Comparison of ENCODE assay signal across 33 mouse cellular contexts in the genomic region with DNA sequence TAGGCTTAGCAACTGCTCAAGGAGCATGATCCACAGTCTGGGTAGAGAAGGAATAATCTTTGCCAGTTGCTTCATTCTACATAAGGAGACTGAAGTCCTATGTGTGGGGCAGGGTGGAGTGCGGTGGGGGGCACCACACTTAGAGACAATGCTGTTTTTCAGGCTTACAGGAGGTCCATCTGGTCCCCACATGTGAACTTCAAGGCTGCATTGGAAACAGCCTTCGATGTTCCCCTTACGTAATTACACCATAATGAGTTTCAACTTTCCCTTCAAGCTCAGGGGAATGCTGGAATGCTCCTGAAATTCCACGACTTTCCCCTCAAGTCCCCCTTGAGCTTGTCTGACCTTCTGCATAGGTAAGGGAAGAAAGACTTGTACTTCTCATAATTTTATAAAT. TPM values are rescaled to one million over a fixed set of nuclear protein-coding genes. Genes with fewer than 3 reads are reported as not detected.
DNase-seq lines count a peak whose midpoint lies in the region; ATAC-seq lines count a peak whose summit lies in the region.
"Had no signal": no experiment of that assay in that cellular context is flagged by ENCODE, and none has a peak within 500 bp of the region (broad histone marks: within the 10 kb centered on the region; RNA-seq: fewer than 3 reads in every experiment).

No protein-coding gene starts in this region.

- no peak for ATAC-seq in hindbrain, embryonic 12.5 days (ENCODE audit: low FRiP score)
- peak; percentile 87 for ATAC-seq in embryonic facial prominence, embryonic 11.5 days (replicated peaks; ENCODE audit: insufficient number of reproducible peaks, low FRiP score, low TSS enrichment, low read depth)
- no peak for ATAC-seq in limb, embryonic 15.5 days (ENCODE audit: insufficient number of reproducible peaks, low FRiP score, low TSS enrichment, low read depth)
- ATAC-seq in forebrain, embryonic 16.5 days = no peak
- no peak for ATAC-seq in monocyte, adult 5-6 weeks (replicated peaks; ENCODE audit: insufficient number of reproducible peaks, low FRiP score, low TSS enrichment, poor library complexity, severe bottlenecking)
- ATAC-seq: forebrain, embryonic 13.5 days had no signal

- no peak overlapping the region for H3K9ac ChIP-seq in hindbrain, embryonic 12.5 days
- no peak overlapping the region for H3K9ac ChIP-seq in embryonic facial prominence, embryonic 11.5 days (replicated peaks; ENCODE audit: low read length)
- no peak overlapping the region for H3K9ac ChIP-seq in limb, embryonic 15.5 days
- H3K9ac ChIP-seq in forebrain, embryonic 16.5 days (replicated peaks; ENCODE audit: low read depth, low read length) = no peak overlapping the region
- H3K9ac ChIP-seq: forebrain, embryonic 13.5 days; heart, embryonic 12.5 days; hindbrain, embryonic 14.5 days; liver, embryonic 14.5 days; lung, embryonic 14.5 days had no signal

- no peaks in the 10 kb centered on the region for H3K36me3 ChIP-seq in hindbrain, embryonic 10.5 days
- no peaks in the 10 kb centered on the region for H3K36me3 ChIP-seq in hindbrain, embryonic 12.5 days
- H3K36me3 ChIP-seq in embryonic facial prominence, embryonic 11.5 days (replicated peaks; ENCODE audit: control insufficient read depth, insufficient read depth, low read depth, low read length) = no peaks in the 10 kb centered on the region
- no peaks in the 10 kb centered on the region for H3K36me3 ChIP-seq in limb, embryonic 15.5 days
- H3K36me3 ChIP-seq in forebrain, embryonic 16.5 days (ENCODE audit: control insufficient read depth, insufficient read depth) = no peaks in the 10 kb centered on the region
- H3K36me3 ChIP-seq: heart, embryonic 12.5 days had no signal

- no peak overlapping the region; the same call in 1 of the 2 replicates for H3K27ac ChIP-seq in hindbrain, embryonic 10.5 days
- no peak overlapping the region for H3K27ac ChIP-seq in hindbrain, embryonic 12.5 days
- H3K27ac ChIP-seq in embryonic facial prominence, embryonic 11.5 days (replicated peaks; ENCODE audit: low read depth, low read length) = peak overlapping the region; percentile 43; the same call in 1 of the 2 replicates
- H3K27ac ChIP-seq in limb, embryonic 15.5 days = peak overlapping the region; percentile 54
- H3K27ac ChIP-seq in forebrain, embryonic 16.5 days (ENCODE audit: low read length) = no peak overlapping the region
- H3K27ac ChIP-seq: forebrain, embryonic 13.5 days; hindbrain, embryonic 14.5 days; liver, embryonic 14.5 days; stomach, postnatal 0 days had no signal

- no peaks in the 10 kb centered on the region for H3K9me3 ChIP-seq in hindbrain, embryonic 10.5 days
- H3K9me3 ChIP-seq in hindbrain, embryonic 12.5 days (replicated peaks) = no peaks in the 10 kb centered on the region
- no peaks in the 10 kb centered on the region for H3K9me3 ChIP-seq in embryonic facial prominence, embryonic 11.5 days (replicated peaks; ENCODE audit: control insufficient read depth, low read length)
- no peaks in the 10 kb centered on the region for H3K9me3 ChIP-seq in limb, embryonic 15.5 days
- H3K9me3 ChIP-seq in forebrain, embryonic 16.5 days (ENCODE audit: control insufficient read depth, low read length) = no peaks in the 10 kb centered on the region
- H3K9me3 ChIP-seq: forebrain, embryonic 13.5 days; heart, embryonic 12.5 days had no signal

- no peak overlapping the region for H3K4me2 ChIP-seq in hindbrain, embryonic 12.5 days (replicated peaks)
- no peak overlapping the region for H3K4me2 ChIP-seq in embryonic facial prominence, embryonic 11.5 days (ENCODE audit: low read depth, low read length)
- no peak overlapping the region for H3K4me2 ChIP-seq in limb, embryonic 15.5 days
- no peak overlapping the region for H3K4me2 ChIP-seq in forebrain, embryonic 16.5 days (ENCODE audit: low read length)
- H3K4me2 ChIP-seq: forebrain, embryonic 13.5 days; heart, embryonic 12.5 days; hindbrain, embryonic 14.5 days; lung, embryonic 14.5 days had no signal

- WGBS in hindbrain, embryonic 10.5 days = 62% methylated on average over 4 of the region's 4 CpGs
- WGBS in hindbrain, embryonic 12.5 days = 64% methylated on average over 4 of the region's 4 CpGs
- 22% methylated on average over 4 of the region's 4 CpGs for WGBS in embryonic facial prominence, embryonic 11.5 days
- whole genome bisulfite sequencing in limb, embryonic 15.5 days = 21% methylated on average over 4 of the region's 4 CpGs
- 74% methylated on average over 4 of the region's 4 CpGs for WGBS in forebrain, embryonic 16.5 days

- H3K4me3 ChIP-seq in hindbrain, embryonic 10.5 days = no peak overlapping the region
- no peak overlapping the region for H3K4me3 ChIP-seq in hindbrain, embryonic 12.5 days
- no peak overlapping the region for H3K4me3 ChIP-seq in embryonic facial prominence, embryonic 11.5 days (ENCODE audit: low read depth, low read length)
- H3K4me3 ChIP-seq in limb, embryonic 15.5 days = no peak overlapping the region
- H3K4me3 ChIP-seq in forebrain, embryonic 16.5 days (replicated peaks; ENCODE audit: low read length) = no peak overlapping the region
- H3K4me3 ChIP-seq: forebrain, embryonic 13.5 days; heart, embryonic 12.5 days; megakaryocyte, embryonic 14.5 days had no signal

- no peaks in the 10 kb centered on the region for H3K27me3 ChIP-seq in hindbrain, embryonic 10.5 days (ENCODE audit: insufficient read depth, poor library complexity, severe bottlenecking)
- H3K27me3 ChIP-seq in hindbrain, embryonic 12.5 days = no peaks in the 10 kb centered on the region
- H3K27me3 ChIP-seq in embryonic facial prominence, embryonic 11.5 days (ENCODE audit: control insufficient read depth, insufficient read depth, low read length) = no peaks in the 10 kb centered on the region
- H3K27me3 ChIP-seq in limb, embryonic 15.5 days = no peaks in the 10 kb centered on the region
- H3K27me3 ChIP-seq in forebrain, embryonic 16.5 days (replicated peaks; ENCODE audit: control insufficient read depth, insufficient read depth, low read length) = no peaks in the 10 kb centered on the region
- H3K27me3 ChIP-seq: forebrain, embryonic 13.5 days; heart, embryonic 12.5 days had no signal

- no peaks in the 10 kb centered on the region for H3K4me1 ChIP-seq in hindbrain, embryonic 10.5 days (replicated peaks)
- no peaks in the 10 kb centered on the region for H3K4me1 ChIP-seq in hindbrain, embryonic 12.5 days
- H3K4me1 ChIP-seq in embryonic facial prominence, embryonic 11.5 days (ENCODE audit: control insufficient read depth, insufficient read depth, low read length) = peaks cover 3% of the 10 kb centered on the region; the same call in 1 of the 2 replicates
- peaks cover 6% of the 10 kb centered on the region; the same call in 1 of the 2 replicates for H3K4me1 ChIP-seq in limb, embryonic 15.5 days
- no peaks in the 10 kb centered on the region for H3K4me1 ChIP-seq in forebrain, embryonic 16.5 days (replicated peaks; ENCODE audit: control insufficient read depth, insufficient read depth, low read length)
- H3K4me1 ChIP-seq: forebrain, embryonic 13.5 days; heart, embryonic 12.5 days had no signal

- peak; percentile 44 for DNase-seq in hindbrain, embryonic 10.5 days (ENCODE audit: low spot score)
- DNase-seq in embryonic facial prominence, embryonic 11.5 days (ENCODE audit: low spot score) = peak; percentile 88
- DNase-seq in hindlimb bud, embryonic 11.5 days (ENCODE audit: extremely low spot score, low read depth, low spot score) = peak; percentile 81
- DNase-seq in heart, adult 18-20 months = no peak
- DNase-seq: adrenal gland, postnatal 36 days; cerebellum, adult 11 months; cerebellum, adult 9-11 months; gastrocnemius, postnatal 14 days; heart, adult 11 months; heart, postnatal 10 days; kidney, adult 8-10 months; kidney, postnatal 14 days; lung, embryonic 14.5 days; midbrain, embryonic 14.5 days; thymus, adult 2 months; thymus, postnatal 4 days had no signal

RNA-seq across cellular contexts. Expression of a gene that starts 21.9 kb away (rescaled TPM):
- 0.08 and 0.11 TPM in 2 replicates for polyA plus RNA-seq in hindbrain, embryonic 10.5 days (2016; fragmentation: Nextera tagmentation; extraction: Ambion mirVana)
- polyA plus RNA-seq in hindbrain, embryonic 12.5 days (2016; fragmentation: Nextera tagmentation; extraction: Ambion mirVana) = not detected in 2 replicates
- not detected in 2 replicates for polyA plus RNA-seq in embryonic facial prominence, embryonic 11.5 days (2014; fragmentation: Nextera tagmentation; extraction: Ambion mirVana)
- polyA plus RNA-seq in limb, embryonic 15.5 days (2015; fragmentation: Nextera tagmentation; extraction: Ambion mirVana) = 0.12 TPM in 1 of 2 replicates, not detected in the other
- not detected for total RNA-seq in heart, adult 18-20 months (2021)
- polyA plus RNA-seq in forebrain, embryonic 16.5 days (2015; fragmentation: Nextera tagmentation; extraction: Ambion mirVana) = 0.19 TPM in 1 of 2 replicates, not detected in the other
- not detected in 3 replicates for total RNA-seq in monocyte, adult 5-6 weeks (2017)
- total RNA-seq: adrenal gland, postnatal 36 days; common myeloid progenitor, adult 5-6 weeks; gastrocnemius, postnatal 14 days; heart, postnatal 10 days had no signal
- polyA plus RNA-seq: forebrain, embryonic 13.5 days; intestine, embryonic 14.5 days; liver, embryonic 14.5 days; lung, embryonic 14.5 days; small intestine, adult 2 months; stomach, postnatal 0 days had no signal

RNA-seq across cellular contexts. Expression of a gene that starts 35.5 kb away (rescaled TPM):
- not detected in 2 replicates for polyA plus RNA-seq in hindbrain, embryonic 10.5 days (2016; fragmentation: Nextera tagmentation; extraction: Ambion mirVana)
- 0.04 and 0.07 TPM in 2 replicates for polyA plus RNA-seq in hindbrain, embryonic 12.5 days (2016; fragmentation: Nextera tagmentation; extraction: Ambion mirVana)
- polyA plus RNA-seq in embryonic facial prominence, embryonic 11.5 days (2014; fragmentation: Nextera tagmentation; extraction: Ambion mirVana) = 0.17 TPM in 1 of 2 replicates, not detected in the other
- polyA plus RNA-seq in limb, embryonic 15.5 days (2015; fragmentation: Nextera tagmentation; extraction: Ambion mirVana) = 1.5 and 2.5 TPM in 2 replicates
- total RNA-seq in heart, adult 18-20 months (2021) = under 1 TPM; 0.57 to 0.77 TPM
- polyA plus RNA-seq in forebrain, embryonic 16.5 days (2015; fragmentation: Nextera tagmentation; extraction: Ambion mirVana) = not detected in 2 replicates
- 0.75 TPM in 1 of 3 replicates, not detected in the others for total RNA-seq in monocyte, adult 5-6 weeks (2017)
- total RNA-seq: adrenal gland, postnatal 36 days; common myeloid progenitor, adult 5-6 weeks; layer of hippocampus, adult 8-10 months; left cerebral cortex, adult 18-20 months; left cerebral cortex, postnatal 36 days had no signal
- polyA plus RNA-seq: forebrain, embryonic 13.5 days; hindbrain, embryonic 14.5 days; liver, embryonic 14.5 days; lung, embryonic 14.5 days; midbrain, embryonic 14.5 days; neural tube, embryonic 14.5 days; small intestine, adult 2 months; stomach, postnatal 0 days had no signal

RNA-seq across cellular contexts. Expression of a gene that starts 58.5 kb away (rescaled TPM):
- 6.9 and 7.4 TPM in 2 replicates for polyA plus RNA-seq in hindbrain, embryonic 10.5 days (2016; fragmentation: Nextera tagmentation; extraction: Ambion mirVana)
- polyA plus RNA-seq in hindbrain, embryonic 12.5 days (2016; fragmentation: Nextera tagmentation; extraction: Ambion mirVana) = 8.3 and 9.5 TPM in 2 replicates
- 4.4 and 5.0 TPM in 2 replicates for polyA plus RNA-seq in embryonic facial prominence, embryonic 11.5 days (2014; fragmentation: Nextera tagmentation; extraction: Ambion mirVana)
- polyA plus RNA-seq in limb, embryonic 15.5 days (2015; fragmentation: Nextera tagmentation; extraction: Ambion mirVana) = 2.2 and 2.6 TPM in 2 replicates
- 10 to 100 TPM; 45.3 to 63.0 TPM for total RNA-seq in heart, adult 18-20 months (2021)
- polyA plus RNA-seq in forebrain, embryonic 16.5 days (2015; fragmentation: Nextera tagmentation; extraction: Ambion mirVana) = 8.2 and 9.2 TPM in 2 replicates
- total RNA-seq in monocyte, adult 5-6 weeks (2017) = 3.1 to 8.6 TPM (median 4.5 TPM) in 3 replicates

Comparison
In these comparisons a context has a peak if more than half of its experiments do, and no peak if none do; other contexts are left out.
1. DNase-seq: peak in hindbrain, embryonic 10.5 days (single experiment), embryonic facial prominence, embryonic 11.5 days (single experiment) and hindlimb bud, embryonic 11.5 days (single experiment); none in heart, adult 18-20 months (0 of 2).
2. H3K27ac ChIP-seq: peak in embryonic facial prominence, embryonic 11.5 days (single experiment) and limb, embryonic 15.5 days (single experiment); none in hindbrain, embryonic 10.5 days (single experiment), hindbrain, embryonic 12.5 days (single experiment) and forebrain, embryonic 16.5 days (single experiment).